Mouse (Mus musculus): ENCODE data around the gene Zfp94.

The Zfp94 gene

DNA sequence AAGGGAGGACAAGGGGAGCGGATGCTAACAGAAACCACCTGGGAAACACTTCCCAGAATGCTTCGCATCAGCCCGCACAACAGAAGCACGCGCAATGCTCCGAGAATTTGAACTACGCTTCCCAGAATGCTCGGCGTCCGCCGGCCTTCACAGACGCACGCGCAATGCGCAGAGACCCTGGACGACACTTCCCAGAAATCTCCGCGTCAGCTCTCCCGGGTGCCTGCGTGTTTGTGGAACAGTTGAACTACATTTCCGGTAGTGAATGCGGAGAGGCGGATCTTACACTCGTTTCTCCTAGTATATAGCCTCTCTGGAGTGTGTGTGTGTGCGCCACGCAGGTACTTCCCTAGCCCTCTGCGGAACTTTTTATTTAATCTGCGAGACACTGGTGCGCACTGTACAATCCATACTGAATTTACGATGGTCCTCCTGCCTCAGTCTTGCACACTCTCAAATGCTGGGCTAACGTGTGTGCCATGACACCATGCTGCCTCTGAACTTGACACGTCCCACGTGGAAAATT, at the start of gene Zfp94:
Zfp94 (minus strand) TSS at position 100 of the 526 bp plus-strand sequence.
- peak; percentile 89 for DNase-seq (ENCODE audit: low read depth, low spot score)
- Histone ChIP-seq H3K27me3 (ENCODE audit: control insufficient read depth, insufficient read depth, low read length, poor library complexity, severe bottlenecking) (no peaks in the 10 kb centered on the region), H3K36me3 (ENCODE audit: control insufficient read depth, insufficient read depth, low read length, poor library complexity, severe bottlenecking) (no peaks in the 10 kb centered on the region)

GRCm38 (mm10) chr7:24365258-24366014, 49.0 kb upstream of the Zfp94 start:
- no peak for DNase-seq (ENCODE audit: low read depth, low spot score)
- no peaks in the 10 kb centered on the region for H3K36me3 ChIP-seq (ENCODE audit: control insufficient read depth, insufficient read depth, low read length, poor library complexity, severe bottlenecking)
- H3K27me3 ChIP-seq (ENCODE audit: control insufficient read depth, insufficient read depth, low read length, poor library complexity, severe bottlenecking): no peaks in the 10 kb centered on the region

- peak; percentile 91 for DNase-seq (ENCODE audit: low read depth, low spot score)
- no peaks in the 10 kb centered on the region for H3K36me3 ChIP-seq (ENCODE audit: control insufficient read depth, insufficient read depth, low read length, poor library complexity, severe bottlenecking)
- no peaks in the 10 kb centered on the region for H3K27me3 ChIP-seq (ENCODE audit: control insufficient read depth, insufficient read depth, low read length, poor library complexity, severe bottlenecking)
These were observed 48.4 kb upstream of the Zfp94 start for GRCm38 (mm10) chr7:24364827-24365226.

GRCm38 (mm10) chr7:24363228-24363627, 46.8 kb upstream of the Zfp94 start:
- no peaks in the 10 kb centered on the region for H3K27me3 ChIP-seq (ENCODE audit: control insufficient read depth, insufficient read depth, low read length, poor library complexity, severe bottlenecking)
- peak; percentile 68 for DNase-seq (ENCODE audit: low read depth, low spot score)
- H3K36me3 ChIP-seq (ENCODE audit: control insufficient read depth, insufficient read depth, low read length, poor library complexity, severe bottlenecking): no peaks in the 10 kb centered on the region

DNA sequence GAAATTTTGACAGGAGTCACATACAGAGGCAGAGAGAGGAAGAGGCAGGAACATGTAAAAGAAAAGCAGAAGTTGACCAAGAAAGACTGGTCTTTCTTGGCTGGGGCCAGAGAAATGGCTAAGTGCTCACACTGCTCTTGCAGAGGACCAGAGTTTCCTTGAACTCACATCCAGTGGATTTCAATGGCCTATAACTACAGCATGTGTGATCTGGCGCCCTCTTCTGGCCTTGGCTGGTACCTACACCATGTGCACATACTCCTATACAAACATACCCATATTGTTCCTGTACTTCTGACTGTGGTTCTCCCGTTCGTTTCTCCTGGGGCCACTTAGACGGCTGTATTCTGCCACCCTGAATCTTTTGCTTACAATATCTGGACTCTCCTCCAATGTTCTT, 44.5 kb upstream of the Zfp94 start:
- no peaks in the 10 kb centered on the region for H3K36me3 ChIP-seq (ENCODE audit: control insufficient read depth, insufficient read depth, low read length, poor library complexity, severe bottlenecking)
- no peaks in the 10 kb centered on the region for H3K27me3 ChIP-seq (ENCODE audit: control insufficient read depth, insufficient read depth, low read length, poor library complexity, severe bottlenecking)
- peak; percentile 44 for DNase-seq (ENCODE audit: low read depth, low spot score)

DNA sequence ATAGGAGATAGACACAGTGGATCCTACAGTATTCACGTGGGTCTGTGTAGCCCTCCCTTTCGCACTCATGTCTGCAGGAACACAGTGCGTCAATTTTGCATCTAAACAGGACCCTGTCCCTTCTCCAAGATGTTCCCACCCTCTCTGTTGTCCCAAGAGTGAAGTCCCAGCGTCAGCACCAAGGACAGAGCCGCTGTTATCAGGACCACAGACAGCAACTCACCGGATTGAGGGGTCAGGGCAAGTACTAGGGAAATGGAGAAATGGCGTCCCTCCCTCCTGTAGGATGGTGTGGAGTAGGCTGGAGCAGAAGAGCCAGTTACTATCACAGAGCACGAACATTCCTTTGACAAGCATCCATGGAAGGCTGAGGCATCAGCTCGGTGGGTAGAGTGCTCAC, 42.8 kb upstream of the Zfp94 start:
- H3K27me3 ChIP-seq (ENCODE audit: control insufficient read depth, insufficient read depth, low read length, poor library complexity, severe bottlenecking): no peaks in the 10 kb centered on the region
- H3K36me3 ChIP-seq (ENCODE audit: control insufficient read depth, insufficient read depth, low read length, poor library complexity, severe bottlenecking): no peaks in the 10 kb centered on the region
- DNase-seq (ENCODE audit: low read depth, low spot score): no peak

- DNase-seq (ENCODE audit: low read depth, low spot score): peak; percentile 53
- Histone ChIP-seq H3K27me3 (ENCODE audit: control insufficient read depth, insufficient read depth, low read length, poor library complexity, severe bottlenecking) (no peaks in the 10 kb centered on the region), H3K36me3 (ENCODE audit: control insufficient read depth, insufficient read depth, low read length, poor library complexity, severe bottlenecking) (no peaks in the 10 kb centered on the region)
These were observed 41.4 kb upstream of the Zfp94 start for GRCm38 (mm10) chr7:24357899-24358298.

GRCm38 (mm10) chr7:24356081-24356480, 39.6 kb upstream of the Zfp94 start:
- no peaks in the 10 kb centered on the region for H3K36me3 ChIP-seq (ENCODE audit: control insufficient read depth, insufficient read depth, low read length, poor library complexity, severe bottlenecking)
- DNase-seq (ENCODE audit: low read depth, low spot score): no peak
- H3K27me3 ChIP-seq (ENCODE audit: control insufficient read depth, insufficient read depth, low read length, poor library complexity, severe bottlenecking): no peaks in the 10 kb centered on the region

GRCm38 (mm10) chr7:24355646-24356045, 39.2 kb upstream of the Zfp94 start:
- no peaks in the 10 kb centered on the region for H3K27me3 ChIP-seq (ENCODE audit: control insufficient read depth, insufficient read depth, low read length, poor library complexity, severe bottlenecking)
- no peak for DNase-seq (ENCODE audit: low read depth, low spot score)
- H3K36me3 ChIP-seq (ENCODE audit: control insufficient read depth, insufficient read depth, low read length, poor library complexity, severe bottlenecking): no peaks in the 10 kb centered on the region

GRCm38 (mm10) chr7:24348896-24349295, 32.4 kb upstream of the Zfp94 start, which contains the start of gene Lypd5:
Lypd5 (plus strand) TSS chr7:24349196.
- no peaks in the 10 kb centered on the region for H3K36me3 ChIP-seq (ENCODE audit: control insufficient read depth, insufficient read depth, low read length, poor library complexity, severe bottlenecking)
- no peak for DNase-seq (ENCODE audit: low read depth, low spot score)

GRCm38 (mm10) chr7:24346444-24346843, 30.0 kb upstream of the Zfp94 start:
- DNase-seq (ENCODE audit: low read depth, low spot score): no peak
- H3K27me3 ChIP-seq (ENCODE audit: control insufficient read depth, insufficient read depth, low read length, poor library complexity, severe bottlenecking): no peaks in the 10 kb centered on the region; the same call in 1 of the 2 replicates
- H3K36me3 ChIP-seq (ENCODE audit: control insufficient read depth, insufficient read depth, low read length, poor library complexity, severe bottlenecking): no peaks in the 10 kb centered on the region

More at GRCm38 (mm10) chr7:24348896-24349295, 32.4 kb upstream of the Zfp94 start, which contains the start of gene Lypd5:
- no peaks in the 10 kb centered on the region; the same call in 1 of the 2 replicates for H3K27me3 ChIP-seq (ENCODE audit: control insufficient read depth, insufficient read depth, low read length, poor library complexity, severe bottlenecking)

DNA sequence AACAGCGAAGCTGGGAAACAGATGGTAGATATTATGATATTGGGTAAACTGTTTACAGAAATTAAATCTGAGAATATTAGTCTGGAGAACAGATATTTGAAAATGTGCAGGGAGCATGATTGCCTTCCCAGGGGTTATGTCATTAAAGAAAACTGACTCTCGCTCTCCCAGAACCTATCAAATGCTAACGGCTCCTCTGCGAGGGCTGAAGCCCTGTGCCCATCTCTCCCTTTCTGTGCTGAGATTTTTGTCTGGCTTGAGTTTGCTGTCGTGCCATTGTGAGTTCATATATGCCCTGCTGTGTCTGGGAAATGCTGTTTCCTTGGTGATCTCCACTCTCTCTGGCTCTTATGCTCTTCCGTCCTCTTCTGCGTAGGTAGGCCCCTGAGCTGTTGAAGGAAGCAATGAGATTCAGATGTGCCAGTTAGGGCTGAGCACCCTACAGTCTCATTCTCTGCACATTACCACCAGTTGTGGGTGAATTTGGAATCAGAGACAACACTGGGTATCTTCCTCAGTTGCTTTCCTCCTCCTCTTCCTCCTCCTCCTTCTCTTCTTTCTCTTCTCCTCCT, 27.3 kb upstream of the Zfp94 start:
- DNase-seq (ENCODE audit: low read depth, low spot score): no peak
- H3K27me3 ChIP-seq (ENCODE audit: control insufficient read depth, insufficient read depth, low read length, poor library complexity, severe bottlenecking): no peaks in the 10 kb centered on the region; the same call in 1 of the 2 replicates
- no peaks in the 10 kb centered on the region for H3K36me3 ChIP-seq (ENCODE audit: control insufficient read depth, insufficient read depth, low read length, poor library complexity, severe bottlenecking)

DNA sequence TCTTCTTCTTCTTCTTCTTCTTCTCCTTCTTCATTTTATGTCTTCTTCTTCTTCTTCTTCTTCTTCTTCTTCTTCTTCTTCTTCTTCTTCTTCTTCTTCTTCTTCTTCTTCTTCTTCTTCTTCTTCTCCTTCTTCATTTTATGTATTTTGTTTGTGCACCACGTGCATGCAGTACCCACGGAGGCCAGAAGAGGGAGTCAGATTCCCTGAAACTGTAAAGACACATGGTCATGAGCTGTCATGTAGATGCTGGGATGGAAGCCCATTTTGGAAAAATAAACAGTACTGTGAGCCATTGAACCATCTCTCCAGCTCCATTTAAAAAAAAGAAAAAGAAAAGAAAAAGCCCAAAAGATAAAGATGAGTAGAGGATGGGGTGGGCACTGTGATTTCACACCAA, 21.8 kb upstream of the Zfp94 start:
- DNase-seq (ENCODE audit: low read depth, low spot score): no peak
- no peaks in the 10 kb centered on the region for H3K36me3 ChIP-seq (ENCODE audit: control insufficient read depth, insufficient read depth, low read length, poor library complexity, severe bottlenecking)

DNA sequence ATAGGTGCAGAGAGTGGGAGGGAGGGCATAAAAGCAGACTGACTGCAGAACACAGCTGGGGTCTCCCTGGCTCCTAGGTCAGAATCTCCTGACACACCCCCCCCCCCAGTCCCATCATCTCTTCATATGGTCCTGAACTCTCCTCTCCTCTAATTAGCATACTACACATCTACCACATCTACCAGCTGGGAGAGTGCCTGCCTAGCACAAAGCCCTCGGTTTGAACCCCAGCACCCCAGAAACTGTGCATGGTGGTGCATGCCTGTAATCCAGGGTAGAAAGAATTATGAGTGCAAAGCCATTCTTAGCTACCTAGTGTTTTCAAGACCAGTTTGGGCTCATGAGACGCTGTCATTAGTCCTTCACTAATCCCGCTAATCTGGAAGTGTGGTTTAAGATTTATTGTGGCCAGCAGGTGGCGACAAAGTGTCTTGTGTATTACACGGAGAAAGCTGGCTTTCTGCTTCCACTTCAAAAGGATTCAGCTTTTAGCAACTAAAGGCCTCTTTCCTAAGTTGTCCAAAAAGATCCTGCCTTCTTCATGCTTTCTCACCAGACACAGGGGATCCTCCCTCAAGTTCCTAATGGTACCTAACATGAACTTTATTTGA, 19.3 kb upstream of the Zfp94 start:
- Histone ChIP-seq H3K36me3 (ENCODE audit: control insufficient read depth, insufficient read depth, low read length, poor library complexity, severe bottlenecking) (no peaks in the 10 kb centered on the region), H3K27me3 (ENCODE audit: control insufficient read depth, insufficient read depth, low read length, poor library complexity, severe bottlenecking) (no peaks in the 10 kb centered on the region; the same call in 1 of the 2 replicates)
- peak; percentile 85 for DNase-seq (ENCODE audit: low read depth, low spot score)

More for the DNA sequence above, 21.8 kb upstream of the Zfp94 start:
- H3K27me3 ChIP-seq (ENCODE audit: control insufficient read depth, insufficient read depth, low read length, poor library complexity, severe bottlenecking): no peaks in the 10 kb centered on the region; the same call in 1 of the 2 replicates

Measured in splenic B cell, adult 2 months (primary cell).